Mouse (Mus musculus) midbrain, embryonic 14.5 days (tissue): ENCODE measurements around the gene Efnb2. TPM values are rescaled to one million over a fixed set of nuclear protein-coding genes. Genes with fewer than 3 reads are reported as not detected.

Source experiments
- ATAC-seq: fragments of 200-750 bp; cut with Nextera tagmentation; 2 replicates; pipeline ENCODE4 v1.8.0; 2017; ENCODE audit warnings: moderate number of reproducible peaks, moderate library complexity; ENCODE audit not compliant: low FRiP score, low TSS enrichment
- DNase-seq: peaks from one replicate; pipeline ENCODE4 v3.0.0-alpha.2; 2015
- H3K27ac ChIP-seq: fragments of 300-500 bp; sonication (generic); replicated peaks from 2 replicates; pipeline ENCODE4 v1.5.1; 2014; ENCODE audit warnings: mild to moderate bottlenecking, low read depth, low read length, moderate library complexity
- H3K27me3 ChIP-seq: fragments of 300-500 bp; sonication (generic); 2 replicates; pipeline ENCODE4 v1.6.1; 2014; ENCODE audit warnings: low read length, control low read depth, mixed read lengths; ENCODE audit not compliant: control insufficient read depth, insufficient read depth
- H3K36me3 ChIP-seq: fragments of 300-500 bp; sonication (generic); 2 replicates; pipeline ENCODE4 v1.6.1; 2014; ENCODE audit warnings: low read length, control low read depth; ENCODE audit not compliant: control insufficient read depth, insufficient read depth
- H3K4me1 ChIP-seq: fragments of 300-500 bp; sonication (generic); 2 replicates; pipeline ENCODE4 v1.6.1; 2014; ENCODE audit warnings: mild to moderate bottlenecking, antibody characterized with exemption, low read length, control low read depth; ENCODE audit not compliant: control insufficient read depth, insufficient read depth
- H3K4me2 ChIP-seq: fragments of 300-500 bp; sonication (generic); 2 replicates; pipeline ENCODE4 v1.6.1; 2014; ENCODE audit warnings: mild to moderate bottlenecking, low read length, moderate library complexity
- H3K4me3 ChIP-seq: fragments of 300-500 bp; sonication (generic); replicated peaks from 2 replicates; pipeline ENCODE4 v1.5.1; 2014; ENCODE audit warnings: low read depth, low read length
- H3K9ac ChIP-seq: fragments of 300-500 bp; sonication (generic); replicated peaks from 2 replicates; pipeline ENCODE4 v1.6.1; 2014; ENCODE audit warnings: mild to moderate bottlenecking, low read length, moderate library complexity
- H3K9me3 ChIP-seq: fragments of 300-500 bp; sonication (generic); 2 replicates; pipeline ENCODE4 v1.6.1; 2016; ENCODE audit warnings: low read length, control low read depth, mixed read lengths; ENCODE audit not compliant: control insufficient read depth
- WGBS: fragments of 180-500 bp; shearing (Covaris S2); extraction: QIAGEN DNeasy Blood & Tissue Kit; methylation state at CpG from one replicate; pipeline ENCODE4 v1.1.7; 2014; 5-methylcytosine and 5-hydroxymethylcytosine counted together
- polyA plus RNA-seq: library from polyadenylated mRNA; unstranded; fragments of >200 nt; fragmentation: Nextera tagmentation; extraction: Ambion mirVana; gene quantifications from 2 replicates; pipeline ENCODE4 v1.2.1, GENCODE M21; 2014

The Efnb2 gene
- polyA plus RNA-seq, 1 experiment from 2014 or later, result 17.1 TPM

DNA sequence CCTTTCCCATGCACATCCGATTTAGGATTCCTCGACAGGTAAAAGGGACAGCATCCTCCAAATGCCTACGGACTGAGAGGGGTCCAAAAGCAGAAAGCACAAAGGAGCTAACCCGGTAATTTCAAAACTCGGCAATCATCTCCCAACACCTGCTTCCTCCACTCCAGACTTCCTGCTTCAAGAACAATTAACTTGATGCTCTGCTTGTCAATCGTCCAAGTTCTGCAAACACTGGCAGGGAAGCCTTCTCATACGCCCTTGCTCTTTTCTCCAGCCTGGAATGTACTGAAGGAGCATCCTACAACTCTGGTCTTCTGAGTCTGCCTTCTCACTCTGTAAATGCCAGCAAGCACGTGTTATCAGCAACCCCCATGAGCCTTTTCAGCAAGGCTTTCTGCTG is 37.6 kb downstream of the Efnb2 start:
- no peaks in the 10 kb centered on the region; the same call in 1 of the 2 replicates for H3K27me3 ChIP-seq
- no peak overlapping the region for H3K4me3 ChIP-seq
- no peak overlapping the region for H3K4me2 ChIP-seq
- peaks cover 26% of the 10 kb centered on the region for H3K36me3 ChIP-seq
- DNase-seq, result no peak
- H3K4me1 ChIP-seq, result peaks cover 8% of the 10 kb centered on the region; the same call in 1 of the 2 replicates
- H3K27ac ChIP-seq, result no peak overlapping the region
- H3K9me3 ChIP-seq, result no peaks in the 10 kb centered on the region
- ATAC-seq, result no peak
- 65% methylated on average over 8 of the region's 8 CpGs for WGBS
- no peak overlapping the region for H3K9ac ChIP-seq

DNA sequence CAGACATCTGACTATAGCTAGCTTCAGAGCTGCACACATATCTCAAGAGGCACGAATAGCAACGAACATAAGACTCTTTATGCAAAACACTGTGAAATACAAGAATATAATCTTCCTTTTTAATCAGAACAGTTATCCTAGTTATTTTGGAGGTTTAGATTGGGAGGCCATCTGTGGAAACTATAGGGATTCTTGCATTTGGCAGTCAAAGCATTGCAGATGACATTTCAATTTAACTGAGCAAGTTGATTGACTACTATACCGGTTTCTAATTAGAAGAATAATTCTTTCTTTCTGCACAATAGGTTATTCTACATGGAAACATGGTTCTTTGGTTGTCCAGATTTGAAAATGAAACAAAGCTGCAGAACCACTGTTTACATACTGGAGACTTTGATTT is 38.6 kb downstream of the Efnb2 start:
- H3K27ac ChIP-seq, result no peak overlapping the region
- H3K9me3 ChIP-seq, result no peaks in the 10 kb centered on the region
- DNase-seq (no peak), ATAC-seq (no peak)
- H3K27me3 ChIP-seq, result no peaks in the 10 kb centered on the region; the same call in 1 of the 2 replicates
- 83% methylated on average over 3 of the region's 3 CpGs for WGBS
- H3K4me3 ChIP-seq, result no peak overlapping the region
- peaks cover 26% of the 10 kb centered on the region for H3K36me3 ChIP-seq
- H3K4me2 ChIP-seq, result no peak overlapping the region
- peaks cover 8% of the 10 kb centered on the region; the same call in 1 of the 2 replicates for H3K4me1 ChIP-seq
- H3K9ac ChIP-seq, result no peak overlapping the region

GRCm38 (mm10) chr8:8622031-8622430 is 39.0 kb downstream of the Efnb2 start:
- H3K9ac ChIP-seq, result no peak overlapping the region
- WGBS, result 86% methylated on average over 12 of the region's 12 CpGs
- H3K27me3 ChIP-seq, result no peaks in the 10 kb centered on the region; the same call in 1 of the 2 replicates
- DNase-seq (no peak), ATAC-seq (no peak)
- peaks cover 26% of the 10 kb centered on the region for H3K36me3 ChIP-seq
- no peak overlapping the region for H3K27ac ChIP-seq
- no peak overlapping the region for H3K4me2 ChIP-seq
- H3K4me3 ChIP-seq, result no peak overlapping the region
- no peaks in the 10 kb centered on the region for H3K9me3 ChIP-seq
- peaks cover 8% of the 10 kb centered on the region; the same call in 1 of the 2 replicates for H3K4me1 ChIP-seq

- Histone ChIP-seq H3K27me3 (no peaks in the 10 kb centered on the region; the same call in 1 of the 2 replicates), H3K4me1 (peaks cover 8% of the 10 kb centered on the region; the same call in 1 of the 2 replicates), H3K36me3 (peaks cover 31% of the 10 kb centered on the region), H3K4me3 (no peak overlapping the region), H3K27ac (no peak overlapping the region), H3K4me2 (no peak overlapping the region), H3K9ac (no peak overlapping the region), H3K9me3 (no peaks in the 10 kb centered on the region)
- WGBS, result 87% methylated on average over 16 of the region's 16 CpGs
- DNase-seq, result no peak
- no peak for ATAC-seq
These were observed 39.7 kb downstream of the Efnb2 start for GRCm38 (mm10) chr8:8621236-8621917.

DNA sequence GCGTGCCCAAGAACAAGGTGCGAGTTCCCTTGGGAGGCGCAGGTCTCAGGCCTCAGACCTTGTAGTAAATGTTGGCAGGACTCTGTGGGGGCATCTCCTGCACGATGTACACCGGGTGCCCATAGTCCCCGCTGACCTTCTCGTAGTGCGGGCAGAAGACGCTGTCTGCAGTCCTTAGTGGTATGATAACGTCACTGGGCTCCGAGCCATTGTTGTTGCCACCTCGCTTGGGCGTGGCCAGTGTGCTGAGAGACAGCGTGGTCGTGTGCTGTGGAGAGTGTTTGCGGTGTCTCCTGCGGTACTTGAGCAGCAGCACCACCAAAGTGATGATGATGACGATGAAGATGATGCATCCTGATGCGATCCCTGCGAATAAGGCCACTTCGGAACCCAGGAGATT is 40.5 kb downstream of the Efnb2 start:
- DNase-seq, result no peak
- Histone ChIP-seq H3K27me3 (no peaks in the 10 kb centered on the region; the same call in 1 of the 2 replicates), H3K27ac (no peak overlapping the region), H3K4me2 (no peak overlapping the region), H3K4me3 (no peak overlapping the region), H3K36me3 (peaks cover 31% of the 10 kb centered on the region), H3K9ac (no peak overlapping the region), H3K9me3 (no peaks in the 10 kb centered on the region), H3K4me1 (peaks cover 8% of the 10 kb centered on the region; the same call in 1 of the 2 replicates)
- WGBS, result 90% methylated on average over 21 of the region's 21 CpGs
- ATAC-seq, result no peak

DNA sequence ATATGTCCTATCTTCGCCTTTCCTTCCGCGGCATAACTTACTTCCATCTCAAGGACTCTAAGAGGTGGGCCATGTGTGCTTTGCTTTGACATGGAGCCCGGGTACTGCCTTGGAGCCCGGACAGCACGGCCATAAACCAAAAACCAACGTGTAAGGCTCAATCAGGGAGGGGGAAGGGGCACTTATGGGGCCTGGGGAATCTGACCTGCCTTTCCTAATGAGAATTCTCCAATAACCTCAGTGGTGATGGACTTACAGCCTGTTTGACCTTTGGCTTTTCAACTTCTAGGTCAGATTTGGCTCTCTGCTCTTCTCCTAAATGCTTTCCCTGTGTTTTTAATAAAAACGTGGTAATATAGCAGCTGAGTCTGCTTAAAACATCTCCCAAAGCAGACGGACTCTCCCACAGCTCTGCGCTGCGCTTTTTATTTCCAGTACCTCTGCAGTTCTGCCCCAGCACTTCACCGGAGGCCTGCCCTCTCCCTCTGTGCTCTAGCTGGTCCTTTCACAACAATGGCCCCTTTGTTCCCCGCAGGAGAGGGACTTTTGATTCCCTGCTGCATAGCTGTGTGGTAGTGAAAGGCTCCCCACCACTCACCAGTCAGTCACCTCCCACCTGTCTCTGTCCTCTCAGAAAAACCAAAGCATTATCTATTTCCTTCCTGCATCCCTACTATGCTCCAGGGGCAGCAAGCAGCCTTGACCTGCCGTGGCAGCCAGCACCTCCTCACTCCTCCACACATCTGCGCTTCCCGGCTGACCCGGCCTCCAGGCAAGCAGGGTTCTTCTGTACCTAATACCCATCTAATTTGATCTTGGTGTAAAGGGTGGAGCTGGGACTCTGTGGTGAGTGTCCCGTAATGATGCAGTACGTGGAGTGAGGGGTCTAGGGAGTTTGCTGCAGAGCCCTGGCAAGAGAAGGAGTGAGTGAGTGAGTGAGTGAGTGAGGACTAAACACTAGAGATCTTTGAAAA is 41.5 kb downstream of the Efnb2 start:
- Histone ChIP-seq H3K4me1 (peaks cover 8% of the 10 kb centered on the region; the same call in 1 of the 2 replicates), H3K9me3 (no peaks in the 10 kb centered on the region), H3K4me2 (no peak overlapping the region), H3K27ac (no peak overlapping the region), H3K36me3 (peaks cover 31% of the 10 kb centered on the region), H3K27me3 (no peaks in the 10 kb centered on the region; the same call in 1 of the 2 replicates), H3K9ac (no peak overlapping the region), H3K4me3 (no peak overlapping the region)
- ATAC-seq, result peak; percentile 44
- 30% methylated on average over 19 of the region's 19 CpGs for WGBS
- DNase-seq, result peak; percentile 46

GRCm38 (mm10) chr8:8613844-8614243 is 47.2 kb downstream of the Efnb2 start:
- no peak overlapping the region for H3K4me3 ChIP-seq
- ATAC-seq, result no peak
- no peak for DNase-seq
- H3K4me1 ChIP-seq, result peaks cover 3% of the 10 kb centered on the region; the same call in 1 of the 2 replicates
- no peak overlapping the region for H3K4me2 ChIP-seq
- H3K9me3 ChIP-seq, result no peaks in the 10 kb centered on the region
- H3K27ac ChIP-seq, result no peak overlapping the region
- H3K9ac ChIP-seq, result no peak overlapping the region
- H3K27me3 ChIP-seq, result no peaks in the 10 kb centered on the region
- peaks cover 9% of the 10 kb centered on the region; the same call in 1 of the 2 replicates for H3K36me3 ChIP-seq
- WGBS, result 63% methylated on average over 1 of the region's 1 CpGs

DNA sequence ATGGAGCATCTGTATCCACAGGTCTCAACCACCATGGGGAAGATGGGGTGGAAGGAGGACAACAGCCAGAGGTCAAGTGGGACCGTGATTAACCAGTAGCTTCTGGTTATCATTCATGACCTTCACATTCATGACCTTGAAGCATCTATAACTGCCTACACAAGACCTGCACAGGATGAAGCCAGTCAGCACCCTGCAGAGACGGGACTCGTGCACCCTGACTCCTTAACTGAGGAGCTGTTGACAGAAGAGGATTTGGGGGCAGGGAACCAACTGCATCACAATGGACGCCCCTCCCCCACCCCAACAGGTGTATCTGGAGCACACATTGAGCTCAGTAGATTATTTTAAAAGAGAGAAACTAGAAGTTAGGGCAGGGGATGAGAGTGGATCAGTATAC is 49.1 kb downstream of the Efnb2 start:
- 0 out of 2 replicates have a peak, but pooled peaks cover 3% of the 10 kb centered on the region for H3K27me3 ChIP-seq
- H3K9me3 ChIP-seq, result no peaks in the 10 kb centered on the region
- H3K27ac ChIP-seq, result no peak overlapping the region
- H3K4me1 ChIP-seq, result peaks cover 3% of the 10 kb centered on the region; the same call in 1 of the 2 replicates
- no peak overlapping the region for H3K4me2 ChIP-seq
- no peak overlapping the region for H3K4me3 ChIP-seq
- DNase-seq (no peak), ATAC-seq (no peak)
- H3K36me3 ChIP-seq, result 0 out of 2 replicates have a peak, but pooled peaks cover 3% of the 10 kb centered on the region
- WGBS, result 86% methylated on average over 4 of the region's 4 CpGs
- H3K9ac ChIP-seq, result no peak overlapping the region
